Mouse (Mus musculus): Measurements from ENCODE around the gene Pcdh8. TPM values are rescaled to one million over a fixed set of nuclear protein-coding genes. Genes with fewer than 3 reads are reported as not detected.

The Pcdh8 gene
- polyA plus RNA-seq, 1 experiment from 2014 or later: 0.21 TPM

DNA sequence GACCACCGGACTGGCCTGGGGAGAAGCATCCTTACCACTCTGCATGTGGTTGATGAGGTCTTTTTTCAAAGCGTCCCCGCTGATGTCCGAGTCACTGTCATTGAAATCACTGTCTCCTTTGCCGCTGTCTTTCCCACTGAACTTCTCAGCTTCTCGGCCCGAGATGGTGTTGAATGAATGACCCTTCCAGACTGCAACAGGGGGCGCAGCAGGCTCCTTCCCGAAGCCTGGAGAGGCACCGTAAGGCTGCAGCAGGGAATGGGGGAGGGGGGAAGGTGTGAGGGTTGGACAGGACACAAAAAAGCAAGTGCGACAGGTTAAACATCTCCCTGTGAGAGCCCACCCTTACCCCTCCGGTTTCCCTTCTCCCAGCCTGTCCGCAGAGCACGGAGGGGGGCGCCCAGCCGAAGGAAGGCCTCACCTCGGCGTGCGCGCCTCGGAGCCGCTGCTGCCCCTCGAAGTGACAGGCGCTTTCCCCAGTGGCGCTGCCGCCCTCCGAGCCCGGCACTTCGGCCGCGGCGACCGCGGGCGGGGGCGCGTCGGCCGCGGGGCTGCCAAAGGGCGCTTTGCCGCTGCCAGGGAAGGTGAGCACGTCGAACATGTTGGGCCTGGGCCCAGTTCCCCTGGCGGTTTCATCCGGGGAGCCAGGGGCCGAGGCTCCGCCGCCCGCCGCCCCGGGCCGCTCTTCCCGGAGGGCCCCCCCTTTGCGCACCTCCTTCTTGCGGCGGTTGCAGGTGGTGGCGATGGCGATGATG, 2.9 kb downstream of the Pcdh8 start:
- Histone ChIP-seq H3K36me3 (ENCODE audit: control insufficient read depth, insufficient read depth, low read length) (no peaks in the 10 kb centered on the region), H3K9me3 (ENCODE audit: control insufficient read depth, low read length) (no peaks in the 10 kb centered on the region), H3K4me1 (replicated peaks; ENCODE audit: control insufficient read depth, insufficient read depth, low read length) (0 out of 2 replicates have a peak, but pooled peaks cover 2% of the 10 kb centered on the region), H3K27ac (ENCODE audit: low read depth, low read length) (no peak overlapping the region), H3K27me3 (replicated peaks; ENCODE audit: control insufficient read depth, insufficient read depth, low read length) (peaks cover 65% of the 10 kb centered on the region), H3K4me2 (no peak overlapping the region), H3K4me3 (ENCODE audit: low read depth, low read length) (no peak overlapping the region), H3K9ac (ENCODE audit: low read depth, low read length) (no peak overlapping the region)
- WGBS: 5% methylated on average over 58 of the region's 59 CpGs
- DNase-seq (ENCODE audit: low spot score) (no peak), ATAC-seq (replicated peaks; ENCODE audit: low FRiP score) (no peak)

GRCm38 (mm10) chr14:79767601-79768000, 3.5 kb downstream of the Pcdh8 start:
- H3K9me3 ChIP-seq (ENCODE audit: control insufficient read depth, low read length): no peaks in the 10 kb centered on the region
- no peak overlapping the region for H3K4me2 ChIP-seq
- ATAC-seq (replicated peaks; ENCODE audit: low FRiP score): no peak
- 0 out of 2 replicates have a peak, but pooled peaks cover 2% of the 10 kb centered on the region for H3K4me1 ChIP-seq (replicated peaks; ENCODE audit: control insufficient read depth, insufficient read depth, low read length)
- 24% methylated on average over 11 of the region's 11 CpGs for whole genome bisulfite sequencing
- H3K27me3 ChIP-seq (replicated peaks; ENCODE audit: control insufficient read depth, insufficient read depth, low read length): peaks cover 59% of the 10 kb centered on the region
- no peaks in the 10 kb centered on the region for H3K36me3 ChIP-seq (ENCODE audit: control insufficient read depth, insufficient read depth, low read length)
- H3K27ac ChIP-seq (ENCODE audit: low read depth, low read length): no peak overlapping the region
- H3K9ac ChIP-seq (ENCODE audit: low read depth, low read length): no peak overlapping the region
- no peak for DNase-seq (ENCODE audit: low spot score)
- no peak overlapping the region for H3K4me3 ChIP-seq (ENCODE audit: low read depth, low read length)

GRCm38 (mm10) chr14:79765196-79765765, 5.8 kb downstream of the Pcdh8 start:
- no peak overlapping the region for H3K4me2 ChIP-seq
- DNase-seq (ENCODE audit: low spot score): no peak
- 73% methylated on average over 6 of the region's 6 CpGs for WGBS
- H3K27ac ChIP-seq (ENCODE audit: low read depth, low read length): no peak overlapping the region
- 0 out of 2 replicates have a peak, but pooled peaks cover under 1% of the 10 kb centered on the region for H3K4me1 ChIP-seq (replicated peaks; ENCODE audit: control insufficient read depth, insufficient read depth, low read length)
- no peak overlapping the region for H3K9ac ChIP-seq (ENCODE audit: low read depth, low read length)
- H3K36me3 ChIP-seq (ENCODE audit: control insufficient read depth, insufficient read depth, low read length): no peaks in the 10 kb centered on the region
- H3K9me3 ChIP-seq (ENCODE audit: control insufficient read depth, low read length): no peaks in the 10 kb centered on the region
- H3K27me3 ChIP-seq (replicated peaks; ENCODE audit: control insufficient read depth, insufficient read depth, low read length): peaks cover 36% of the 10 kb centered on the region
- H3K4me3 ChIP-seq (ENCODE audit: low read depth, low read length): no peak overlapping the region
- no peak for ATAC-seq (replicated peaks; ENCODE audit: low FRiP score)

DNA sequence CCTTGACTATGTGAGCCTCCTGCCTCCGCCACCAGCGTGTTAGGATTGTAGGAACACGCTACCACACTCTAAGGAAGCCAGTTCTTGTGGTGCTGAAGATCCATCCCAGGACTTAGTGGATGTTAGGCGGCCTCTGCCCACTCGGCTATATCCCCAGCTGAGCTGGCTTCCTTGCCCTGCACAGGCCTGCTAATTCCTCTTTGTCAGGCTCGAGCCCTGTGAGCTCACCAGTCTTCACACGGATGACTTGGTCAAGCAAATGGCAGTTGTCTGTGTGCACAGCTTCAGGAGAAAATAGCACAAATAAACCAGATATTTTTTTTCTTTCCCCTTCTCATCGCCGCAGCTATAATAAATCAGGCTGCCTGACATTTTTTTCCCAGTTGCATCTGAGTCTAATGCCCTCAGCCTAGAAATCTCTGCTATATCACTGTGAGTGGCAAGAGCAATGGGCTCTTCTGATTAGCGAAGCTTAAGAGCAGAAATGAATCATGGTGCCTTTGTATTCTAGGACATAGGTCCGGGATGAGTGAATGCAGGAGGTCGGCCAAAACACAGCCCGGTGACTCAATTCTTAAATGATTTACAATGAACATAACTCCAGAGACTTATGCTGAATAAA, 16.4 kb downstream of the Pcdh8 start:
- Histone ChIP-seq H3K9me3 (ENCODE audit: control insufficient read depth, low read length) (no peaks in the 10 kb centered on the region), H3K27ac (ENCODE audit: low read depth, low read length) (no peak overlapping the region), H3K27me3 (replicated peaks; ENCODE audit: control insufficient read depth, insufficient read depth, low read length) (no peaks in the 10 kb centered on the region), H3K4me1 (replicated peaks; ENCODE audit: control insufficient read depth, insufficient read depth, low read length) (no peaks in the 10 kb centered on the region), H3K4me3 (ENCODE audit: low read depth, low read length) (no peak overlapping the region), H3K4me2 (no peak overlapping the region), H3K36me3 (ENCODE audit: control insufficient read depth, insufficient read depth, low read length) (no peaks in the 10 kb centered on the region), H3K9ac (ENCODE audit: low read depth, low read length) (no peak overlapping the region)
- DNase-seq (ENCODE audit: low spot score) (no peak), ATAC-seq (replicated peaks; ENCODE audit: low FRiP score) (no peak)
- WGBS: 66% methylated on average over 13 of the region's 13 CpGs

- no peak overlapping the region for H3K9ac ChIP-seq (ENCODE audit: low read depth, low read length)
- 58% methylated on average over 3 of the region's 3 CpGs for WGBS
- H3K36me3 ChIP-seq (ENCODE audit: control insufficient read depth, insufficient read depth, low read length): no peaks in the 10 kb centered on the region
- H3K9me3 ChIP-seq (ENCODE audit: control insufficient read depth, low read length): no peaks in the 10 kb centered on the region
- DNase-seq (ENCODE audit: low spot score) (no peak), ATAC-seq (replicated peaks; ENCODE audit: low FRiP score) (no peak)
- H3K4me2 ChIP-seq: no peak overlapping the region
- H3K4me1 ChIP-seq (replicated peaks; ENCODE audit: control insufficient read depth, insufficient read depth, low read length): no peaks in the 10 kb centered on the region
- H3K27ac ChIP-seq (ENCODE audit: low read depth, low read length): no peak overlapping the region
- no peaks in the 10 kb centered on the region for H3K27me3 ChIP-seq (replicated peaks; ENCODE audit: control insufficient read depth, insufficient read depth, low read length)
- H3K4me3 ChIP-seq (ENCODE audit: low read depth, low read length): no peak overlapping the region
Measured at GRCm38 (mm10) chr14:79754157-79754556, 17.0 kb downstream of the Pcdh8 start.

GRCm38 (mm10) chr14:79753733-79754132, 17.4 kb downstream of the Pcdh8 start:
- no peak for ATAC-seq (replicated peaks; ENCODE audit: low FRiP score)
- Histone ChIP-seq H3K4me2 (no peak overlapping the region), H3K4me3 (ENCODE audit: low read depth, low read length) (no peak overlapping the region), H3K9ac (ENCODE audit: low read depth, low read length) (no peak overlapping the region), H3K4me1 (replicated peaks; ENCODE audit: control insufficient read depth, insufficient read depth, low read length) (no peaks in the 10 kb centered on the region), H3K9me3 (ENCODE audit: control insufficient read depth, low read length) (no peaks in the 10 kb centered on the region), H3K36me3 (ENCODE audit: control insufficient read depth, insufficient read depth, low read length) (no peaks in the 10 kb centered on the region), H3K27me3 (replicated peaks; ENCODE audit: control insufficient read depth, insufficient read depth, low read length) (no peaks in the 10 kb centered on the region), H3K27ac (ENCODE audit: low read depth, low read length) (no peak overlapping the region)
- WGBS: 82% methylated on average over 7 of the region's 7 CpGs
- DNase-seq (ENCODE audit: low spot score): no peak

GRCm38 (mm10) chr14:79740515-79740914, 30.6 kb downstream of the Pcdh8 start:
- H3K4me3 ChIP-seq (ENCODE audit: low read depth, low read length): no peak overlapping the region
- DNase-seq (ENCODE audit: low spot score) (no peak), ATAC-seq (replicated peaks; ENCODE audit: low FRiP score) (no peak)
- no peak overlapping the region for H3K9ac ChIP-seq (ENCODE audit: low read depth, low read length)
- H3K4me2 ChIP-seq: no peak overlapping the region
- H3K36me3 ChIP-seq (ENCODE audit: control insufficient read depth, insufficient read depth, low read length): no peaks in the 10 kb centered on the region
- 75% methylated on average over 3 of the region's 3 CpGs for WGBS
- no peaks in the 10 kb centered on the region for H3K4me1 ChIP-seq (replicated peaks; ENCODE audit: control insufficient read depth, insufficient read depth, low read length)
- H3K27me3 ChIP-seq (replicated peaks; ENCODE audit: control insufficient read depth, insufficient read depth, low read length): no peaks in the 10 kb centered on the region
- H3K27ac ChIP-seq (ENCODE audit: low read depth, low read length): no peak overlapping the region
- no peaks in the 10 kb centered on the region for H3K9me3 ChIP-seq (ENCODE audit: control insufficient read depth, low read length)

GRCm38 (mm10) chr14:79738441-79738840, 32.7 kb downstream of the Pcdh8 start:
- Histone ChIP-seq H3K4me3 (ENCODE audit: low read depth, low read length) (no peak overlapping the region), H3K9ac (ENCODE audit: low read depth, low read length) (no peak overlapping the region), H3K36me3 (ENCODE audit: control insufficient read depth, insufficient read depth, low read length) (no peaks in the 10 kb centered on the region), H3K27me3 (replicated peaks; ENCODE audit: control insufficient read depth, insufficient read depth, low read length) (no peaks in the 10 kb centered on the region), H3K27ac (ENCODE audit: low read depth, low read length) (no peak overlapping the region), H3K4me2 (no peak overlapping the region), H3K9me3 (ENCODE audit: control insufficient read depth, low read length) (no peaks in the 10 kb centered on the region), H3K4me1 (replicated peaks; ENCODE audit: control insufficient read depth, insufficient read depth, low read length) (no peaks in the 10 kb centered on the region)
- no peak for ATAC-seq (replicated peaks; ENCODE audit: low FRiP score)
- DNase-seq (ENCODE audit: low spot score): no peak
- 81% methylated on average over 9 of the region's 9 CpGs for WGBS
